Mouse (Mus musculus): ENCODE results near the gene Nop53.

DNA sequence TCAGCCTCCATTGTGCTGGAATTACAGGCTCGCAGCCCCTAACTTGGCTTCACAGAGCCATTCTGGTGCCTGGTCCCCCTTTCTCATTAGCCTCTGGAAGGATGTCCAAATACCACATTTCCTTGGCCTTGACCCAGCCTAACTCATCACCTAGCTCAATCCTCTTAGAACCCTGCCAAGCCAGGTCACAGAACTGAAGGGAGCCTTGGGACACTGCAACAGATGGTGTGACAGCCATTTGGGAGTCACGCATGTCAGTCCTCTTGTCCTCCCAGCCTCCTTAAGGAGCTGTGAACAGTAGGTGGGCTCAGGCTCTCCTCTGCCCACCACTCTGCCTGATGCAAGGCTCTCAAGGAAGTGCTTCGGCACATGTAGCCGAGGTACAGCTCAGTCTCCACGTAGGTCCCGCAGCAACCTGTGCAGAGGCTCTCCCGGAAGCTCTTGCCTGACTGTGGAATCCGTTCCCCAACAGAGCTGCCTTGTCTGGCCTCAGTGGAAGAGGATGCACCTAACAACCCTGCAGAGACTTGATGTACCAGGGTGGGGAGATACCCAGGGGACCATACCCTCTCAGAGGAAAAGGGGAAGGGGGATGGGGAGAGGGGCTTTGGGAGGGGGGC is 37.8 kb downstream of the Nop53 start:
- no peak for TF ChIP-seq POLR2A (IDR thresholded peaks at IDR 0.05; ENCODE audit: low read depth, low read length)
- no peak for TF ChIP-seq CTCF (IDR thresholded peaks at IDR 0.05; ENCODE audit: extremely low read depth, insufficient read length, insufficient replicate concordance, low read depth, low read length)

Measured in small intestine, adult 2 months (tissue).